In genomic region chr13:101905909-101906676, GRCm38 (mm10) we compare ENCODE assay signal across 13 mouse cellular contexts.
A peak's percentile ranks its signal among the peaks of the same experiment; 100 is the strongest.
DNase-seq lines count a peak whose midpoint lies in the region; ATAC-seq and TF ChIP-seq lines count a peak whose summit lies in the region.
"Had no signal": no experiment of that assay in that cellular context is flagged by ENCODE, and none has a peak within 500 bp of the region (broad histone marks: within the 10 kb centered on the region; RNA-seq: fewer than 3 reads in every experiment).

No protein-coding gene starts in this region.

- no peak overlapping the region for H3K27ac ChIP-seq in hindbrain, embryonic 15.5 days (replicated peaks)
- H3K27ac ChIP-seq in hindbrain, embryonic 11.5 days (ENCODE audit: low read depth, low read length) = no peak overlapping the region
- H3K27ac ChIP-seq in forebrain, postnatal 0 days (ENCODE audit: low read depth, low read length) = no peak overlapping the region
- no peak overlapping the region for H3K27ac ChIP-seq in liver, embryonic 11.5 days (ENCODE audit: low read depth, low read length)
- H3K27ac ChIP-seq: midbrain, embryonic 12.5 days had no signal

- 66% methylated on average over 7 of the region's 7 CpGs for WGBS in hindbrain, embryonic 15.5 days
- WGBS in hindbrain, embryonic 11.5 days = 86% methylated on average over 7 of the region's 7 CpGs
- WGBS in forebrain, postnatal 0 days = 49% methylated on average over 7 of the region's 7 CpGs
- 84% methylated on average over 7 of the region's 7 CpGs for WGBS in liver, embryonic 11.5 days

- H3K9me3 ChIP-seq in hindbrain, embryonic 15.5 days = no peaks in the 10 kb centered on the region
- H3K9me3 ChIP-seq in hindbrain, embryonic 11.5 days (ENCODE audit: control insufficient read depth, low read length) = no peaks in the 10 kb centered on the region
- no peaks in the 10 kb centered on the region for H3K9me3 ChIP-seq in forebrain, postnatal 0 days (ENCODE audit: low read length)
- no peaks in the 10 kb centered on the region for H3K9me3 ChIP-seq in liver, embryonic 11.5 days (ENCODE audit: control insufficient read depth, low read length)
- H3K9me3 ChIP-seq: midbrain, embryonic 12.5 days had no signal

- no peak for DNase-seq in hindbrain, embryonic 11.5 days (ENCODE audit: low spot score)
- DNase-seq in brain, embryonic 14.5 days (ENCODE audit: low read depth) = peak; percentile 91
- peak; percentile 41 for DNase-seq in forebrain, postnatal 0 days
- DNase-seq in left cerebral cortex, postnatal 4 days = peak; percentile 30
- DNase-seq in liver, embryonic 11.5 days (ENCODE audit: low spot score) = no peak
- DNase-seq in c-Kit-positive CD71-positive TER-119-positive erythroid progenitor cells, embryonic 14.5 days (ENCODE audit: low spot score) = no peak
- DNase-seq in adrenal gland, postnatal 10 days = no peak
- DNase-seq: cerebellum, postnatal 25 days; spleen, adult 18-20 months; thymus, postnatal 14 days had no signal

- H3K4me2 ChIP-seq in hindbrain, embryonic 15.5 days = no peak overlapping the region
- H3K4me2 ChIP-seq in hindbrain, embryonic 11.5 days (replicated peaks; ENCODE audit: low read depth, low read length) = no peak overlapping the region
- no peak overlapping the region for H3K4me2 ChIP-seq in forebrain, postnatal 0 days (ENCODE audit: low read depth)
- H3K4me2 ChIP-seq in liver, embryonic 11.5 days = no peak overlapping the region
- H3K4me2 ChIP-seq: midbrain, embryonic 12.5 days had no signal

- peak; percentile 79; the same call in 1 of the 2 replicates for ATAC-seq in hindbrain, embryonic 15.5 days (ENCODE audit: low FRiP score, low read depth)
- ATAC-seq in hindbrain, embryonic 11.5 days (ENCODE audit: low FRiP score) = no peak
- ATAC-seq in forebrain, postnatal 0 days = peak; percentile 75
- no peak for ATAC-seq in liver, embryonic 11.5 days (replicated peaks; ENCODE audit: low FRiP score)
- ATAC-seq: intestine, embryonic 16.5 days had no signal

- TF ChIP-seq CTCF in brain, embryonic 14.5 days (IDR thresholded peaks at IDR 0.05; ENCODE audit: borderline replicate concordance, extremely low read depth, insufficient read depth, insufficient read length) = no peak
- TF ChIP-seq CTCF in forebrain, postnatal 0 days (IDR thresholded peaks at IDR 0.05; ENCODE audit: low read depth) = no peak

- no peaks in the 10 kb centered on the region for H3K27me3 ChIP-seq in hindbrain, embryonic 15.5 days
- H3K27me3 ChIP-seq in hindbrain, embryonic 11.5 days (ENCODE audit: control insufficient read depth, insufficient read depth, low read length) = no peaks in the 10 kb centered on the region
- H3K27me3 ChIP-seq in forebrain, postnatal 0 days (ENCODE audit: insufficient read depth, low read length) = no peaks in the 10 kb centered on the region
- H3K27me3 ChIP-seq in liver, embryonic 11.5 days (replicated peaks; ENCODE audit: control insufficient read depth, insufficient read depth, low read length) = no peaks in the 10 kb centered on the region
- H3K27me3 ChIP-seq: midbrain, embryonic 12.5 days had no signal

- H3K36me3 ChIP-seq in hindbrain, embryonic 15.5 days = no peaks in the 10 kb centered on the region
- H3K36me3 ChIP-seq in hindbrain, embryonic 11.5 days (ENCODE audit: control insufficient read depth, insufficient read depth, low read length) = no peaks in the 10 kb centered on the region
- H3K36me3 ChIP-seq in forebrain, postnatal 0 days (ENCODE audit: insufficient read depth) = no peaks in the 10 kb centered on the region
- no peaks in the 10 kb centered on the region for H3K36me3 ChIP-seq in liver, embryonic 11.5 days (ENCODE audit: control insufficient read depth, insufficient read depth, low read length)
- H3K36me3 ChIP-seq: midbrain, embryonic 12.5 days had no signal

- peaks cover 5% of the 10 kb centered on the region; the same call in 1 of the 2 replicates for H3K4me1 ChIP-seq in hindbrain, embryonic 15.5 days (replicated peaks)
- H3K4me1 ChIP-seq in hindbrain, embryonic 11.5 days (replicated peaks; ENCODE audit: control insufficient read depth, insufficient read depth, low read length) = no peaks in the 10 kb centered on the region
- H3K4me1 ChIP-seq in forebrain, postnatal 0 days (ENCODE audit: insufficient read depth) = no peaks in the 10 kb centered on the region
- H3K4me1 ChIP-seq in liver, embryonic 11.5 days (replicated peaks; ENCODE audit: control insufficient read depth, insufficient read depth, low read length) = no peaks in the 10 kb centered on the region
- H3K4me1 ChIP-seq: midbrain, embryonic 12.5 days had no signal

- H3K4me3 ChIP-seq in hindbrain, embryonic 15.5 days = no peak overlapping the region
- H3K4me3 ChIP-seq in hindbrain, embryonic 11.5 days (ENCODE audit: low read depth, low read length) = no peak overlapping the region
- H3K4me3 ChIP-seq in forebrain, postnatal 0 days (ENCODE audit: low read depth, low read length) = no peak overlapping the region
- no peak overlapping the region for H3K4me3 ChIP-seq in liver, embryonic 11.5 days (ENCODE audit: low read depth, low read length)
- H3K4me3 ChIP-seq: midbrain, embryonic 12.5 days had no signal

- no peak overlapping the region for H3K9ac ChIP-seq in hindbrain, embryonic 15.5 days
- H3K9ac ChIP-seq in hindbrain, embryonic 11.5 days (ENCODE audit: low read depth, low read length) = no peak overlapping the region
- no peak overlapping the region for H3K9ac ChIP-seq in forebrain, postnatal 0 days
- H3K9ac ChIP-seq in liver, embryonic 11.5 days (ENCODE audit: low read depth, low read length) = no peak overlapping the region
- H3K9ac ChIP-seq: midbrain, embryonic 12.5 days had no signal

- TF ChIP-seq POLR2A in brain, embryonic 14.5 days (IDR thresholded peaks at IDR 0.05; ENCODE audit: borderline replicate concordance, extremely low read depth, insufficient read depth, insufficient read length, poor library complexity, severe bottlenecking) = no peak

- intact Hi-C loops in left cerebral cortex, postnatal 4 days (cut with DNase I) = no loop called here

Comparison
In these comparisons a context has a peak if more than half of its experiments do, and no peak if none do; other contexts are left out.
1. ATAC-seq: peak in hindbrain, embryonic 15.5 days (single experiment) and forebrain, postnatal 0 days (single experiment); none in hindbrain, embryonic 11.5 days (single experiment) and liver, embryonic 11.5 days (single experiment).
2. DNase-seq: peak in brain, embryonic 14.5 days (single experiment), forebrain, postnatal 0 days (single experiment) and left cerebral cortex, postnatal 4 days (single experiment); none in hindbrain, embryonic 11.5 days (single experiment), liver, embryonic 11.5 days (single experiment), c-Kit-positive CD71-positive TER-119-positive erythroid progenitor cells, embryonic 14.5 days (single experiment) and adrenal gland, postnatal 10 days (single experiment).